Mouse (Mus musculus): ENCODE measurements around the gene Prg4.

DNA sequence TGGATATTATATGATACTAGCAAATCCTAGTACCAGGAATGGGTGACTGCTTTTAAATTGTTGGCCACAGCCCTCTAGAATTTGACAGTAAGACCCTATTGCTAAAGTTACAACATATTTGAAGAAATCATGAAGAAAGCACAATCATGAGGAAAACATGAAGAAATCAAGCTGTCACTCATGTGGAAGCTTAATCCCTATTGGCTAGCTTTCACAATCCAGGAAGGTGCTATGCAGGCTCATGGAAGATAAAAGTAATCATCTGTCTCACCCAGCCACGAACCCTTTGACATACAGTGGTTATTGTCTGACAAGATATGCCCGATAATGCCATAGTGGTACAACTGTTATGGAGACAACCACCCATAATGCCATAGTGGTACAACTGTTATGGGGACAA lies 32.2 kb upstream of the Prg4 start:
- TF ChIP-seq E2F4 (IDR thresholded peaks at IDR 0.05; ENCODE audit: insufficient read depth) (no peak), TCF12 (IDR thresholded peaks at IDR 0.05; ENCODE audit: insufficient read depth, poor library complexity, severe bottlenecking) (no peak), SRF (IDR thresholded peaks at IDR 0.05; ENCODE audit: control insufficient read depth, insufficient read length, low read depth) (no peak), POLR2A (IDR thresholded peaks at IDR 0.05; ENCODE audit: insufficient read length, low read depth) (no peak), MYOG (IDR thresholded peaks at IDR 0.05; ENCODE audit: control insufficient read depth in 1 of 3, insufficient read depth in 1 of 3, insufficient read length in 2 of 3, low read depth in 2 of 3) (no peak), USF1 (IDR thresholded peaks at IDR 0.05; ENCODE audit: low read depth) (no peak), MAX (IDR thresholded peaks at IDR 0.05; ENCODE audit: low read depth) (no peak)

Data from myocyte (in vitro differentiated cells).